Mouse (Mus musculus) limb, embryonic 15.5 days (tissue): ENCODE measurements around the gene Rpain. TPM values are rescaled to one million over a fixed set of nuclear protein-coding genes. Genes with fewer than 3 reads are reported as not detected.

Experiments
- ATAC-seq: fragments of 200-750 bp; cut with Nextera tagmentation; 2 replicates; pipeline ENCODE4 v1.8.0; 2017; ENCODE audit warnings: low read depth, moderate TSS enrichment; ENCODE audit not compliant: insufficient number of reproducible peaks, low FRiP score, low TSS enrichment
- H3K27ac ChIP-seq: fragments of 300-500 bp; sonication (generic); 2 replicates; pipeline ENCODE4 v1.5.1; 2015; ENCODE audit warnings: moderate library complexity, mild to moderate bottlenecking, inconsistent platforms
- H3K27me3 ChIP-seq: fragments of 300-500 bp; sonication (generic); 2 replicates; pipeline ENCODE4 v1.6.1; 2015; ENCODE audit warnings: inconsistent platforms
- H3K36me3 ChIP-seq: fragments of 300-500 bp; sonication (generic); 2 replicates; pipeline ENCODE4 v1.6.1; 2015; ENCODE audit warnings: inconsistent platforms
- H3K4me1 ChIP-seq: fragments of 300-500 bp; sonication (generic); 2 replicates; pipeline ENCODE4 v1.6.1; 2015; ENCODE audit warnings: inconsistent platforms
- H3K4me2 ChIP-seq: fragments of 300-500 bp; sonication (generic); 2 replicates; pipeline ENCODE4 v1.6.1; 2015; ENCODE audit warnings: mild to moderate bottlenecking, inconsistent platforms
- H3K4me3 ChIP-seq: fragments of 300-500 bp; sonication (generic); 2 replicates; pipeline ENCODE4 v1.5.1; 2015; ENCODE audit warnings: mild to moderate bottlenecking, inconsistent platforms
- H3K9ac ChIP-seq: fragments of 300-500 bp; sonication (generic); 2 replicates; pipeline ENCODE4 v1.6.1; 2015; ENCODE audit warnings: inconsistent platforms
- H3K9me3 ChIP-seq: fragments of 300-500 bp; sonication (generic); 2 replicates; pipeline ENCODE4 v1.6.1; 2016; ENCODE audit warnings: inconsistent platforms
- WGBS: fragments of 180-500 bp; shearing (Covaris S2); methylation state at CpG from one replicate; pipeline ENCODE4 v1.1.7; 2015; 5-methylcytosine and 5-hydroxymethylcytosine counted together
- polyA plus RNA-seq: library from polyadenylated mRNA; unstranded; fragments of >200 nt; fragmentation: Nextera tagmentation; extraction: Ambion mirVana; gene quantifications from 2 replicates; pipeline ENCODE4 v1.2.1, GENCODE M21; 2015

Rpain gene
- polyA plus RNA-seq, 1 experiment from 2014 or later: 69.1 TPM

DNA sequence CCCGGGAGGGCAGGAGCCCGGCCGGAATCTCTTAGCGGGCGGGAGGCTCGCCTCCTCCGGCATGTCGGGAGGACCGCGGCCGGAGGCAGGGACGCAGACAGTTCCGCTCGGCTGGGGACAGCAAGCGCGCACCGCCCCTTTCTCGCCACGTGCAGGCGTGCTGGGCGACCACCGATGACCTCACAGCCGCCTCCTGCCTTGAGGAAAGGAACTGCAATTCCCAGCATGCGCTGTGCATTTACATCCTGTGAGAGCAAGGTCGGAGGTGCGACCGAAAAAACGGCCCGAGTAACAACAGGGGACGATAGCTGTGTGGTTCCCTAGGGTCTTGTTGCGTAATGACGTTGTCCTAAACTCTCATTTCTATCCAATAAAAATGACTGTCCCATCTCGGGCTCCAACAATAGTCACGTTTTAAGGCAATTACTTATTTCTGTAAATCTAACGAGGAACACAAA lies 34.3 kb downstream of the Rpain start, which contains the start of gene Dhx33:
Gene Dhx33 (minus strand): TSS at position 122 of the 458 bp plus-strand sequence.
- peaks cover 31% of the 10 kb centered on the region for H3K36me3 ChIP-seq
- peak within 1 kb of the TSS; percentile 82 for H3K4me2 ChIP-seq
- WGBS: under 1% methylated on average over 35 of the region's 35 CpGs
- no peaks in the 10 kb centered on the region for H3K9me3 ChIP-seq
- H3K9ac ChIP-seq: peak within 1 kb of the TSS; percentile 69
- no peaks in the 10 kb centered on the region for H3K27me3 ChIP-seq
- H3K4me3 ChIP-seq: peak within 1 kb of the TSS; percentile 99
- peak; percentile 98 for ATAC-seq
- H3K4me1 ChIP-seq: peaks cover 21% of the 10 kb centered on the region
- peak within 1 kb of the TSS; percentile 89 for H3K27ac ChIP-seq

GRCm38 (mm10) chr11:71005046-71005445 lies 35.0 kb downstream of the Rpain start:
- H3K4me2 ChIP-seq: peak overlapping the region; percentile 37
- no peak overlapping the region for H3K9ac ChIP-seq
- ATAC-seq: no peak
- WGBS: 54% methylated on average over 5 of the region's 5 CpGs
- no peak overlapping the region for H3K27ac ChIP-seq
- peaks cover 21% of the 10 kb centered on the region for H3K4me1 ChIP-seq
- peak overlapping the region; percentile 99 for H3K4me3 ChIP-seq
- H3K27me3 ChIP-seq: no peaks in the 10 kb centered on the region
- H3K36me3 ChIP-seq: peaks cover 32% of the 10 kb centered on the region
- H3K9me3 ChIP-seq: no peaks in the 10 kb centered on the region

- Histone ChIP-seq H3K36me3 (peaks cover 42% of the 10 kb centered on the region), H3K27me3 (no peaks in the 10 kb centered on the region), H3K4me1 (peaks cover 21% of the 10 kb centered on the region), H3K4me3 (no peak overlapping the region), H3K27ac (no peak overlapping the region), H3K9me3 (no peaks in the 10 kb centered on the region), H3K9ac (no peak overlapping the region), H3K4me2 (no peak overlapping the region)
- WGBS: 89% methylated on average over 6 of the region's 6 CpGs
- no peak for ATAC-seq
Observed at GRCm38 (mm10) chr11:71007026-71007425, 37.0 kb downstream of the Rpain start.

DNA sequence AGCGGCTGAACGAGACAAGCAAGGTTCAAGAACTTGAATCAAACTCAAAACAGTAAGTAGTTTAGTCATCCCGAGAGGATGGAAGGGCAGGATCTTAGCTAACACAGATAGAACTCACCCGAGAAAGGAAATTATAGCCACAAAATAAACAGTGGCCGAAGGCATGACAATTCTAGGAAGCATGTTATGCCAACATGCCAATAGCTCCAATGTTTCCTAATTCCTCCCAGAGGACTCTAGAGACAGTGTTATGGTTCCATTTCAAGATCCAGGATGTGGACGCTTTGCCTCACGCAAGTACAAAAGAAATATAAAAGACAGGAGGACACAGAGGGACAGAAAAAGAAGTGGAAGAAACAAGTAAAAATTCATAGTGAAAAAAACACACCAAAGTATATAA lies 37.8 kb downstream of the Rpain start:
- Histone ChIP-seq H3K36me3 (peaks cover 49% of the 10 kb centered on the region), H3K4me3 (no peak overlapping the region), H3K9me3 (no peaks in the 10 kb centered on the region), H3K27me3 (no peaks in the 10 kb centered on the region), H3K4me2 (no peak overlapping the region), H3K27ac (no peak overlapping the region), H3K4me1 (peaks cover 13% of the 10 kb centered on the region), H3K9ac (no peak overlapping the region)
- WGBS: 84% methylated on average over 7 of the region's 7 CpGs
- ATAC-seq: no peak

- no peak overlapping the region for H3K9ac ChIP-seq
- peaks cover 50% of the 10 kb centered on the region for H3K36me3 ChIP-seq
- WGBS: 89% methylated on average over 3 of the region's 3 CpGs
Observed at GRCm38 (mm10) chr11:71008321-71008720, 38.3 kb downstream of the Rpain start.

DNA sequence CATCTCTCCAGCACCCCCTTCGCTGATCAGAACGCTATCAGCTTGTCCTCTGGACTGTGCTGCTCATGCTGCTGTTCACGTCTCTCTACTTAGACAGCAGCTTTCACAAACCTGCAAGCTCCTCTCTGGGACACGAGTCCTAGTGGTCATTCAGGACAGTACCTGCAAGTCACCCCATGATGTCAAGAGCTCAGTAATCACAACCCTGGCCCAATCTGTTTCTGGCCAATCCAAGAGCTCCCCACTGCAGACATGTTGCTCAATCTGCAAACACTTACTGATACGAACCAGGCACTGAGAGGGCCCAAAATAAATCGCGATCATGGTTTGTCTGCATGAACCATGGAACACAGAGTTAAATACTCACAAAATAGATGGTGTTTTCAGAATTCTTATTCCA lies 42.7 kb downstream of the Rpain start:
- WGBS: 94% methylated on average over 7 of the region's 7 CpGs
- ATAC-seq: no peak
- H3K9me3 ChIP-seq: no peaks in the 10 kb centered on the region
- no peak overlapping the region for H3K9ac ChIP-seq
- H3K36me3 ChIP-seq: peaks cover 58% of the 10 kb centered on the region
- H3K4me2 ChIP-seq: no peak overlapping the region
- no peak overlapping the region for H3K27ac ChIP-seq
- H3K4me1 ChIP-seq: peaks cover 12% of the 10 kb centered on the region; the same call in 1 of the 2 replicates
- H3K4me3 ChIP-seq: no peak overlapping the region
- H3K27me3 ChIP-seq: no peaks in the 10 kb centered on the region

More at GRCm38 (mm10) chr11:71008321-71008720, 38.3 kb downstream of the Rpain start:
- H3K4me3 ChIP-seq: no peak overlapping the region
- no peak overlapping the region for H3K4me2 ChIP-seq
- no peak for ATAC-seq
- no peaks in the 10 kb centered on the region for H3K9me3 ChIP-seq
- H3K27me3 ChIP-seq: no peaks in the 10 kb centered on the region
- H3K4me1 ChIP-seq: peaks cover 8% of the 10 kb centered on the region
- no peak overlapping the region for H3K27ac ChIP-seq

GRCm38 (mm10) chr11:71017051-71017450 lies 47.0 kb downstream of the Rpain start:
- H3K9ac ChIP-seq: no peak overlapping the region
- no peak for ATAC-seq
- H3K4me3 ChIP-seq: no peak overlapping the region
- H3K27me3 ChIP-seq: no peaks in the 10 kb centered on the region
- H3K36me3 ChIP-seq: peaks cover 22% of the 10 kb centered on the region
- peaks cover 25% of the 10 kb centered on the region for H3K4me1 ChIP-seq
- H3K4me2 ChIP-seq: no peak overlapping the region
- WGBS: 97% methylated on average over 1 of the region's 1 CpGs
- no peaks in the 10 kb centered on the region for H3K9me3 ChIP-seq
- no peak overlapping the region for H3K27ac ChIP-seq

- Histone ChIP-seq H3K27me3 (no peaks in the 10 kb centered on the region), H3K36me3 (peaks cover 16% of the 10 kb centered on the region), H3K9me3 (no peaks in the 10 kb centered on the region), H3K4me3 (peak overlapping the region; percentile 80), H3K4me2 (peak overlapping the region; percentile 64), H3K4me1 (peaks cover 25% of the 10 kb centered on the region), H3K9ac (peak overlapping the region; percentile 96), H3K27ac (peak overlapping the region; percentile 82)
- WGBS: 5% methylated on average over 28 of the region's 28 CpGs
- peak; percentile 1; the same call in 1 of the 2 replicates for ATAC-seq
Observed at GRCm38 (mm10) chr11:71018416-71019200, 48.6 kb downstream of the Rpain start.

DNA sequence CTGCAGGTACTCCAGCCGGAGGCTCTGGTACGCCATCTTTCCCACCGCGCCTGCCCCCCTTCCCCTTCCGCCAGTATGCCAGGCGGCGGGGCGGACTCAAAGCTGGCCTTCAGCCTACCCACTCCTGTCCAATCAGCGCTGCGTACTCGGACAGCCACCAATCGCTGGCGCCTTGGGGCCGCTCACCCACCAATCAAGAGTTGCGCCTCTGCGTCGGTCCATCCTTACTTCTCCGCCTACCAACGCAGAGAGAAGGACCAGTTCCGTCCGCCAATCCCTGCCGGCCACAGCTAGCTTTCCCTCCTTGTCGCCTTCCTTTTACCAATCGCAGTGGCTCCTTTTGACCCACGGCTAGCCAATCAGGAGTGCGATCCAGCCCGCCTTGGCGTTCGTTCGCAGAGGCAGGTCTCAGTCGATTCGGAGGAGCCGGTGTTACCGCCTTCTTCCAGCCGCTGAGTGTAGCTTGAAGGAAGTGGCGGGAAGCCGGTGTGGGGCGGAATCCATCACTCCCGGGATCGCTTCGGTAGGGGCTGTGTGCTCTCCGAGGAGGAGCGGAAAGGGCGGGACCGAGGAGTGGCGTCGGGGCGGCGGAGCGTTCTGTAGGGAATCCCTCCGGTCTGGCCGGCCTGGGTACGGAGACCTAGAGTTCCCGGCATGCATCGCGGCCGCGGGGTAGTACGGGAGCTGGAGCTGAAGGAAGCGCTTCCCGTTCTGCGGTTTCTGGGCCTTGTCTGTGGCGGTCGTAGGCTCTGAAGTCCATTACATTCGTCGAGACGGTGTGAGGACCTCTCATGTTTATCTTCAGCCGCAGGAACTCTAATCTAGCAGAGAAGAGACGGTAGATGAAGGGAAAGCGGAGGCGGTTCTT lies 49.4 kb downstream of the Rpain start, which contains the start of the genes Mis12 and Derl2:
Gene Mis12 (plus strand): TSS at position 411 of the 868 bp plus-strand sequence.
Gene Derl2 (minus strand): TSS at position 641 of the 868 bp plus-strand sequence.
- Histone ChIP-seq H3K27ac (peak within 1 kb of the TSS; percentile 94), H3K4me3 (peak within 1 kb of the TSS; percentile 80), H3K9me3 (no peaks in the 10 kb centered on the region), H3K36me3 (peaks cover 11% of the 10 kb centered on the region; the same call in 1 of the 2 replicates), H3K4me2 (peak within 1 kb of the TSS; percentile 65), H3K4me1 (peaks cover 25% of the 10 kb centered on the region), H3K27me3 (no peaks in the 10 kb centered on the region), H3K9ac (peak within 1 kb of the TSS; percentile 96)
- under 1% methylated on average over 71 of the region's 71 CpGs for WGBS
- peak; percentile 100 for ATAC-seq
